Mouse (Mus musculus) CH12.LX (cell line): ENCODE measurements around the gene Osbpl5. TPM values are rescaled to one million over a fixed set of nuclear protein-coding genes. Genes with fewer than 3 reads are reported as not detected.

ENCODE experiments used
- DNase-seq: peaks from one replicate; pipeline ENCODE4 v3.0.0-alpha.2; 2013; ENCODE audit errors: extremely low read depth
- H3K27ac ChIP-seq: 2 replicates; pipeline ENCODE4 v1.5.1; 2012; ENCODE audit warnings: low read depth, mild to moderate bottlenecking, control low read depth, moderate library complexity; ENCODE audit not compliant: insufficient read depth
- H3K27me3 ChIP-seq: replicated peaks from 2 replicates; pipeline ENCODE3; 2012; ENCODE audit warnings: inconsistent platforms
- H3K36me3 ChIP-seq, 2 experiments: replicated peaks in 1 of 2; 2 replicates each; pipeline versions ENCODE3 to v1.6.1; 2012; ENCODE audit warnings: inconsistent platforms in 1 of 2, low read length in 1 of 2, mild to moderate bottlenecking in 1 of 2, mixed read lengths in 1 of 2, moderate library complexity in 1 of 2; ENCODE audit not compliant: control insufficient read depth in 1 of 2, insufficient read depth in 1 of 2
- H3K4me1 ChIP-seq, 2 experiments: 2 replicates each; pipeline ENCODE4 v1.6.1; 2012; ENCODE audit warnings: inconsistent platforms in 1 of 2, moderate library complexity in 1 of 2; ENCODE audit not compliant: insufficient read depth in 2 of 2, control insufficient read depth in 1 of 2
- H3K4me2 ChIP-seq: 2 replicates; pipeline ENCODE4 v1.6.1; 2012; ENCODE audit warnings: low read depth, mild to moderate bottlenecking, control low read depth; ENCODE audit not compliant: poor library complexity, insufficient read depth, severe bottlenecking
- H3K4me3 ChIP-seq, 3 experiments: fragments of 150-350 bp in 1 of 3; sonication (generic) in 1 of 3; replicated peaks in 1 of 3; 2 replicates each; pipeline versions ENCODE3 to v1.5.1; 2011 to 2012; ENCODE audit warnings: low read depth in 2 of 3, low read length in 2 of 3, mild to moderate bottlenecking in 2 of 3, moderate library complexity in 2 of 3, control low read depth in 1 of 3, improper control_type of control experiment in 1 of 3, inconsistent platforms in 1 of 3, mixed read lengths in 1 of 3; ENCODE audit not compliant: poor library complexity in 1 of 3
- H3K79me2 ChIP-seq: replicated peaks from 2 replicates; pipeline ENCODE4 v1.6.1; 2012; ENCODE audit warnings: mild to moderate bottlenecking, moderate library complexity; ENCODE audit not compliant: control insufficient read depth, poor library complexity, insufficient read depth, severe bottlenecking; ENCODE audit errors: extremely low read depth
- H3K9ac ChIP-seq: 2 replicates; pipeline ENCODE4 v1.6.1; 2012; ENCODE audit warnings: low read depth, mild to moderate bottlenecking, control low read depth, moderate library complexity; ENCODE audit not compliant: insufficient read depth
- H3K9me3 ChIP-seq: replicated peaks from 2 replicates; pipeline ENCODE3; 2012; ENCODE audit warnings: low read length, inconsistent platforms, mixed read lengths
- BHLHE40 ChIP-seq: IDR thresholded peaks from 2 replicates; pipeline ENCODE4 v1.6.1; 2011; ENCODE audit warnings: mild to moderate bottlenecking, low read depth, low read length, improper control_type of control experiment
- CHD1 ChIP-seq: IDR thresholded peaks from 2 replicates; pipeline ENCODE4 v1.6.1; 2012; ENCODE audit warnings: low read depth, low read length, improper control_type of control experiment, inconsistent platforms
- CHD2 ChIP-seq: IDR thresholded peaks from 2 replicates; pipeline ENCODE4 v1.6.1; 2011; ENCODE audit warnings: low read length, improper control_type of control experiment
- CTCF ChIP-seq, 2 experiments: IDR thresholded peaks in 1 of 2; conservative IDR thresholded peaks in 1 of 2; 2 replicates each; pipeline ENCODE4 v1.5.1; 2011 to 2012; ENCODE audit warnings: low read depth in 2 of 2, low read length in 2 of 2, improper control_type of control experiment in 1 of 2, inconsistent platforms in 1 of 2, mild to moderate bottlenecking in 1 of 2, moderate library complexity in 1 of 2
- EP300 ChIP-seq: IDR thresholded peaks from 2 replicates; pipeline ENCODE4 v1.6.1; 2011; ENCODE audit warnings: low read length, improper control_type of control experiment
- ETS1 ChIP-seq: conservative IDR thresholded peaks from 2 replicates; pipeline ENCODE4 v1.6.1; 2012; ENCODE audit warnings: low read depth, mild to moderate bottlenecking, inconsistent platforms, low read length, improper control_type of control experiment, moderate library complexity
- GABPA ChIP-seq: IDR thresholded peaks from 2 replicates; pipeline ENCODE4 v1.6.1; 2012; ENCODE audit warnings: low read depth, low read length, improper control_type of control experiment, inconsistent platforms; ENCODE audit not compliant: insufficient replicate concordance
- HCFC1 ChIP-seq: IDR thresholded peaks from 2 replicates; pipeline ENCODE4 v1.6.1; 2012; ENCODE audit warnings: low read depth, mild to moderate bottlenecking, inconsistent platforms, low read length, improper control_type of control experiment
- MAFK ChIP-seq: IDR thresholded peaks from 2 replicates; pipeline ENCODE4 v1.6.1; 2011; ENCODE audit warnings: low read length, improper control_type of control experiment; ENCODE audit not compliant: insufficient replicate concordance
- MAX ChIP-seq: IDR thresholded peaks from 2 replicates; pipeline ENCODE4 v1.6.1; 2011; ENCODE audit warnings: low read length, improper control_type of control experiment
- NELFE ChIP-seq: IDR thresholded peaks from 2 replicates; pipeline ENCODE4 v1.6.1; 2011; ENCODE audit warnings: low read depth, low read length, improper control_type of control experiment
- NRF1 ChIP-seq: IDR thresholded peaks from 2 replicates; pipeline ENCODE4 v1.6.1; 2014; ENCODE audit warnings: low read depth, mild to moderate bottlenecking, inconsistent platforms, low read length, improper control_type of control experiment, moderate library complexity
- PAX5 ChIP-seq: IDR thresholded peaks from 2 replicates; pipeline ENCODE4 v1.6.1; 2012; ENCODE audit warnings: low read length, inconsistent platforms, mixed read lengths
- RAD21 ChIP-seq: IDR thresholded peaks from 2 replicates; pipeline ENCODE4 v1.6.1; 2011; ENCODE audit warnings: low read depth, mild to moderate bottlenecking, low read length, improper control_type of control experiment, moderate library complexity
- RCOR1 ChIP-seq: conservative IDR thresholded peaks from 2 replicates; pipeline ENCODE4 v1.6.1; 2012; ENCODE audit warnings: low read depth, mild to moderate bottlenecking, inconsistent platforms, low read length, improper control_type of control experiment
- SIN3A ChIP-seq: IDR thresholded peaks from 2 replicates; pipeline ENCODE4 v1.6.1; 2012; ENCODE audit warnings: low read length, improper control_type of control experiment, inconsistent platforms
- SMC3 ChIP-seq: IDR thresholded peaks from 2 replicates; pipeline ENCODE4 v1.6.1; 2011; ENCODE audit warnings: low read depth, low read length, improper control_type of control experiment
- TCF12 ChIP-seq: IDR thresholded peaks from 2 replicates; pipeline ENCODE4 v1.6.1; 2014; ENCODE audit warnings: low read depth, mild to moderate bottlenecking, inconsistent platforms, low read length, improper control_type of control experiment
- USF1 ChIP-seq: IDR thresholded peaks from 2 replicates; pipeline ENCODE4 v1.6.1; 2014; ENCODE audit warnings: low read depth, mild to moderate bottlenecking, inconsistent platforms, low read length, improper control_type of control experiment
- ZC3H11A ChIP-seq: IDR thresholded peaks from 2 replicates; pipeline ENCODE4 v1.6.1; 2012; ENCODE audit warnings: low read depth, mild to moderate bottlenecking, inconsistent platforms, low read length, improper control_type of control experiment
- ZKSCAN1 ChIP-seq: IDR thresholded peaks from 2 replicates; pipeline ENCODE4 v1.6.1; 2012; ENCODE audit warnings: low read depth, inconsistent platforms, low read length, improper control_type of control experiment, borderline replicate concordance
- ZMIZ1 ChIP-seq: IDR thresholded peaks from 2 replicates; pipeline ENCODE4 v1.6.1; 2012; ENCODE audit warnings: low read depth, mild to moderate bottlenecking, inconsistent platforms, low read length, improper control_type of control experiment
- ZNF384 ChIP-seq: IDR thresholded peaks from 2 replicates; pipeline ENCODE4 v1.6.1; 2012; ENCODE audit warnings: low read depth, low read length, improper control_type of control experiment, inconsistent platforms
- dilution Hi-C: fragments of 300-500 bp; cut with MboI; formaldehyde crosslinking; loops from 2 replicates; pipeline ENCODE4 v1.14.3; 2020; ENCODE audit warnings: low sequenced_read_pairs; ENCODE audit not compliant: extremely low pct_unique_long_range_greater_than_20kb, extremely low pct_ligation_motif_present
- in situ Hi-C: fragments of 300-500 bp; cut with MboI; formaldehyde crosslinking; loops from 3 replicates; pipeline ENCODE4 v1.14.3; 2019; ENCODE audit warnings: low sequenced_read_pairs, low pct_ligation_motif_present, low pct_unique_long_range_greater_than_20kb, mixed read lengths
- polyA plus RNA-seq: library from polyadenylated mRNA; unstranded; fragments of >175 nt; gene quantifications from 2 replicates; pipeline ENCODE4 v1.2.1, GENCODE M21; 2012; ENCODE audit warnings: low read depth; ENCODE audit not compliant: insufficient read length
- total RNA-seq, 2 experiments: library from RNA; depleted of rRNA; stranded (reverse); fragments of 300-350 nt in 1 of 2; fragments of >200 nt in 1 of 2; gene quantifications; 2 replicates each; pipeline ENCODE4 v1.2.3; 2012 to 2014

The Osbpl5 gene
- total and polyA plus RNA-seq, 3 experiments = 1.1 to 2.2 (median 1.7) TPM

DNA sequence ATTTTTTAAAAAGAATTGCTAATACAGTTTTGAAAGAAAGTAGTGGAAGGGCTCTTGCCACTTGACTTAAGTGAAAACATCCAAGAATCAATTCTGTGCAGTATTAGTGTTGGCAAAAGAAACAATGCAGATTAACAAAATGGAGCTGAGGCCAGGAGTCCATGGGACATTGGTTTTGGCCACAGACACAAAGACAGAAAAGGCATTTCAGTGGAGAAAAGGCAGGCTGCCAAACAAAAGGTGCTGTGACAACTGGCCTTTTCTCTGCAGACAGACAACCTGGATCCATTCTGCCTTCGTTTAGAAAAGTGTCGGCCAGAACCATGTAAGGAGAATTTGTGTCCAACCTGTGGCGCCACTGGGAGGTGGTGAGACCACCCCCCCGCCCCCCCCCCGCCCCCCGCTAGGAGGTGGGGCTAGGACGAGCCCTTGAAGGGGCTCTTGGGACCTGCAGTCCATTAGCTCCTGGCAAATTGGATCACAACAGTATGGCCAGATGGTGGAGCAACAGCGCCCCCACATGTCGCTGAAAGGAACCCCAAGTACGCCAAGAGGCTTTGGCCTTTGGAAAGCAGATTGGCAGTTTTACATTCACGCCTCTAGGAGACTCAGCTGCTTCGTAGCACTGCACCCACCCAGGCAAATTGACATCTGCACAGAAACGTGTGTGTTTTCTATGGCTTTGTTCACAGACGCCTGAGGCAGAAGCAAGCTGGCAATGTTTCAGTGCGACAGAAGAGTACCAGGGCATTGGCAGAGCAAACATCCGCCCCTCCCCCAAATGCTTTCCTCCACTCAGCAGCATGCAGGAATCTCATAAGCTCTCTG is 8.5 kb downstream of the Osbpl5 start:
- TF ChIP-seq MAX (no peak), CTCF (conservative IDR thresholded peaks at IDR 0.05 in 1 of 2, IDR thresholded peaks at IDR 0.05 in 1 of 2; ENCODE audit: low read depth in 2 of 2, low read length in 2 of 2) (peak; percentile 63 to 96), ZC3H11A (peak; percentile 14; the same call in 1 of the 2 replicates), GABPA (no peak), ZMIZ1 (no peak), RAD21 (peak; percentile 86), SIN3A (no peak), NRF1 (peak; percentile 24; the same call in 1 of the 2 replicates), ETS1 (no peak), NELFE (peak; percentile 28; the same call in 1 of the 2 replicates), PAX5 (no peak), SMC3 (peak; percentile 87)
- TF ChIP-seq, all 38 proteins: peak for 6
- H3K4me3 ChIP-seq = no peak overlapping the region
- no peak overlapping the region for H3K4me2 ChIP-seq
- H3K79me2 ChIP-seq = no peaks in the 10 kb centered on the region
- H3K9me3 ChIP-seq = no peaks in the 10 kb centered on the region
- H3K27ac ChIP-seq = no peak overlapping the region
- dilution Hi-C loops (no loop called here), in situ Hi-C loops (loop anchor here (25.0 kb wide), 1 partner anchor 611 kb away; no protein-coding TSS in a partner anchor)
- H3K4me1 ChIP-seq = no peaks in the 10 kb centered on the region; a peak in 1 of 4 replicates
- H3K27me3 ChIP-seq = peaks cover 57% of the 10 kb centered on the region
- no peaks in the 10 kb centered on the region for H3K36me3 ChIP-seq
- no peak overlapping the region for H3K9ac ChIP-seq
- peak; percentile 65 for DNase-seq

DNA sequence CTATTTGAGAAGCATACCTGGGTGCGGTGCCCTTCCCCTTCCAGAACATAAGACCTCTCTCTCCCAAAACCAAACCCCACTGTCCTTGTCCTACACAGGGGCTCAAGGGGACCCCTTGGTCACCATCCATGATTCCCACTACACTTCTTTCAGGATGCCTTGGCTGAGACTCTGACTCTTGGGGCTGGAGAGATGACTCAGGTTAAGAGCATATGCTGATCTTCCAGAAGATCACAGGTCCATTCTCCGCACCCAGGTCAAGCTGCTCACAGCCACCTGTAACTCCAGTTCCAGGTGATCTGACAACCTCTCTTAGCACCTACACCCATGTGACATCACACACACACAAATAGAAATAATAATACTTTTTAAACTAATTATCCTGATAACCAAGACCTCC is 16.1 kb downstream of the Osbpl5 start:
- dilution Hi-C loops = no loop called here
- Histone ChIP-seq H3K27ac (no peak overlapping the region), H3K4me2 (no peak overlapping the region)
- TF ChIP-seq BHLHE40 (no peak), RCOR1 (no peak), CHD2 (no peak), MAX (no peak), ZKSCAN1 (no peak), CHD1 (no peak), HCFC1 (no peak), EP300 (no peak), USF1 (no peak), MAFK (no peak), TCF12 (no peak), RAD21 (no peak), CTCF (conservative IDR thresholded peaks at IDR 0.05 in 1 of 2, IDR thresholded peaks at IDR 0.05 in 1 of 2; ENCODE audit: low read depth in 2 of 2, low read length in 2 of 2) (no peak), SIN3A (no peak), NELFE (no peak), PAX5 (no peak), ZNF384 (no peak)
- TF ChIP-seq, all 38 proteins: peak for 0
- Histone ChIP-seq H3K36me3 (no peaks in the 10 kb centered on the region), H3K4me3 (no peak overlapping the region), H3K9me3 (no peaks in the 10 kb centered on the region), H3K27me3 (peaks cover 79% of the 10 kb centered on the region), H3K9ac (no peak overlapping the region), H3K4me1 (no peaks in the 10 kb centered on the region), H3K79me2 (no peaks in the 10 kb centered on the region)
- DNase-seq = no peak
- in situ Hi-C loops = loop anchor here (25.0 kb wide), 1 partner anchor 603 kb away; no protein-coding TSS in a partner anchor
